Mouse (Mus musculus): ENCODE data around the gene Cd79b. TPM values are rescaled to one million over a fixed set of nuclear protein-coding genes. Genes with fewer than 3 reads are reported as not detected.

The Cd79b gene
- polyA plus RNA-seq, 1 experiment, result 0.86 TPM

GRCm38 (mm10) chr11:106274971-106275411, 39.6 kb downstream of the Cd79b start:
- DNase-seq (ENCODE audit: extremely low spot score in 1 of 2, low spot score in 1 of 2), result no peak

GRCm38 (mm10) chr11:106274374-106274773, 40.2 kb downstream of the Cd79b start:
- DNase-seq (ENCODE audit: extremely low spot score in 1 of 2, low spot score in 1 of 2), result no peak

- no peak for DNase-seq (ENCODE audit: extremely low spot score in 1 of 2, low spot score in 1 of 2)
Measured at GRCm38 (mm10) chr11:106273811-106274210, 40.8 kb downstream of the Cd79b start.

- DNase-seq (ENCODE audit: extremely low spot score in 1 of 2, low spot score in 1 of 2), result no peak
Measured at GRCm38 (mm10) chr11:106273311-106273684, 41.3 kb downstream of the Cd79b start.

GRCm38 (mm10) chr11:106272644-106273310, 41.8 kb downstream of the Cd79b start, which contains the start of gene Smarcd2:
TSS of gene Smarcd2 (minus strand) at chr11:106272972.
- DNase-seq (ENCODE audit: extremely low spot score in 1 of 2, low spot score in 1 of 2), result peak; percentile 98 to 99

- no peak for DNase-seq (ENCODE audit: extremely low spot score in 1 of 2, low spot score in 1 of 2)
Measured at GRCm38 (mm10) chr11:106271794-106272643, 42.5 kb downstream of the Cd79b start.

GRCm38 (mm10) chr11:106271131-106271793, 43.3 kb downstream of the Cd79b start:
- DNase-seq (ENCODE audit: extremely low spot score in 1 of 2, low spot score in 1 of 2), result no peak

GRCm38 (mm10) chr11:106269060-106269431, 45.5 kb downstream of the Cd79b start:
- DNase-seq (ENCODE audit: extremely low spot score in 1 of 2, low spot score in 1 of 2), result no peak

GRCm38 (mm10) chr11:106268326-106269059, 46.1 kb downstream of the Cd79b start:
- DNase-seq (ENCODE audit: extremely low spot score in 1 of 2, low spot score in 1 of 2), result no peak

- DNase-seq (ENCODE audit: extremely low spot score in 1 of 2, low spot score in 1 of 2), result no peak
Measured at GRCm38 (mm10) chr11:106267871-106268270, 46.7 kb downstream of the Cd79b start.

GRCm38 (mm10) chr11:106267311-106267852, 47.2 kb downstream of the Cd79b start:
- DNase-seq (ENCODE audit: extremely low spot score in 1 of 2, low spot score in 1 of 2), result no peak

- DNase-seq (ENCODE audit: extremely low spot score in 1 of 2, low spot score in 1 of 2), result no peak
Measured at GRCm38 (mm10) chr11:106266431-106266830, 48.1 kb downstream of the Cd79b start.

- DNase-seq (ENCODE audit: extremely low spot score in 1 of 2, low spot score in 1 of 2), result no peak
Measured at GRCm38 (mm10) chr11:106265570-106265969, 49.0 kb downstream of the Cd79b start.

- DNase-seq (ENCODE audit: extremely low spot score in 1 of 2, low spot score in 1 of 2), result no peak
Measured at GRCm38 (mm10) chr11:106264988-106265387, 49.6 kb downstream of the Cd79b start.

- no peak for DNase-seq (ENCODE audit: extremely low spot score in 1 of 2, low spot score in 1 of 2)
Measured at GRCm38 (mm10) chr11:106263963-106264362, 50.6 kb downstream of the Cd79b start.

Other genes with a start within 250 kb of the Cd79b start
- gene Taco1, start 248.7 kb downstream of the Cd79b start, polyA plus RNA-seq (2012; rRNA removed), result 13.2 and 14.6 TPM in 2 replicates
- 30.0 and 32.2 TPM in 2 replicates for gene Map3k3, start 230.1 kb downstream of the Cd79b start, polyA plus RNA-seq (2012; rRNA removed)
- not detected in 2 replicates for gene Gm10840, start 153.9 kb downstream of the Cd79b start, polyA plus RNA-seq (2012; rRNA removed)
- 154 and 168 TPM in 2 replicates for gene Limd2, start 153.9 kb downstream of the Cd79b start, polyA plus RNA-seq (2012; rRNA removed)
- gene Strada, start 112.6 kb downstream of the Cd79b start, polyA plus RNA-seq (2012; rRNA removed), result 78.7 and 79.8 TPM in 2 replicates
- 73.6 and 86.2 TPM in 2 replicates for gene Ccdc47, start 98.4 kb downstream of the Cd79b start, polyA plus RNA-seq (2012; rRNA removed)
- gene Ddx42, start 97.8 kb downstream of the Cd79b start, polyA plus RNA-seq (2012; rRNA removed), result 44.5 and 49.9 TPM in 2 replicates
- gene Ftsj3, start 58.7 kb downstream of the Cd79b start, polyA plus RNA-seq (2012; rRNA removed), result 23.7 and 28.1 TPM in 2 replicates
- gene Psmc5, start 58.6 kb downstream of the Cd79b start, polyA plus RNA-seq (2012; rRNA removed), result 229 and 247 TPM in 2 replicates
- 32.1 and 33.5 TPM in 2 replicates for gene Smarcd2, start 41.8 kb downstream of the Cd79b start, polyA plus RNA-seq (2012; rRNA removed)
- 0.23 and 0.28 TPM in 2 replicates for gene Tcam1, start 38.1 kb downstream of the Cd79b start, polyA plus RNA-seq (2012; rRNA removed)
- 2.1 TPM in 1 of 2 replicates, not detected in the other for gene Gh, start 12.9 kb downstream of the Cd79b start, polyA plus RNA-seq (2012; rRNA removed)
- gene Scn4a, start 38.5 kb upstream of the Cd79b start, polyA plus RNA-seq (2012; rRNA removed), result 0.04 and 0.29 TPM in 2 replicates
- 0.15 TPM in 1 of 2 replicates, not detected in the other for gene Prr29, start 50.7 kb upstream of the Cd79b start, polyA plus RNA-seq (2012; rRNA removed)
- 7.6 and 9.4 TPM in 2 replicates for gene Icam2, start 73.3 kb upstream of the Cd79b start, polyA plus RNA-seq (2012; rRNA removed)
- gene Ern1, start 173.1 kb upstream of the Cd79b start, polyA plus RNA-seq (2012; rRNA removed), result 7.2 and 7.7 TPM in 2 replicates

Data from frontal cortex, adult 2 months (tissue).